Mouse (Mus musculus): Measurements from ENCODE around the gene Siglec1. TPM values are rescaled to one million over a fixed set of nuclear protein-coding genes. Genes with fewer than 3 reads are reported as not detected.
"Not testable (repeated sequence)": the region's sequence is repeated elsewhere in the genome, so short reads cannot be mapped to it uniquely, and the experiment has no call there.

Siglec1 gene
- not detected for polyA plus RNA-seq (2017; shearing (Covaris generic))

DNA sequence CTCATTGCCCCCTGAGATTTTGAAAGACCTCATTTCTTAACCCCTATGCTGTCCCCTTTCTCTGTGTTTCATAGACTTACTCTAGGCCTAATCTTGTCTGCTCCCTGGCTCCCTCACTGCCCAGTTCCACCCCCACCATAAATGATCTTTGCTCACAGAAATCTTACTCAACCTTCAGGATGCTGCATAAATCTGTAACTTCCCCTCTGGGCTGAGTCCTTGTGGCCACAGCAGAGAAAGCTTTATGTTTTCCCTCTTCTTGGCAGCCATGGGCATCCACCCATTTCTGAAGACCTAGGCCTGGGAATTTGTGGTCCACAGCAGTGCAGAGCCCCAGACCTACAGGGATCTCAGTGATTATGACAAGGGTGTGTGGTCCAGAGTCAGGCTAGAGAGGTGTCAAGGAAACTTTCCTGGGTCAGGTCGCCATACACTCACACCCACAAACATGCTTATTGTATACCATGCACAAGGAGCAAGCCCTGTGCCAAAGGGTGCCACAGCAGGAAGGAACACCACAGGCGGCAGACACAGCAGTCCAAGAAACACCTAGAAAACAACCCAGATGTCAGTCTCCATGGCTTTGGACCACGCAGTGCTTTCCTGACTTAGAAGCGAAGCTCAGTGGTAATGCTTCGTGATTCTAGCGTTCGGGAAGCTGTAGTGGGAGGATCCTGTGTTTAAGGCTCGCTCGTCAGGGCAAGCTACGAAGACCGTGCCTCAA, at the start of gene Siglec1:
Gene Siglec1, minus strand, starts transcription at position 99 of the 724 bp plus-strand sequence.
- ATAC-seq, result no peak

GRCm38 (mm10) chr2:131135521-131136139, 49.1 kb upstream of the Siglec1 start:
- ATAC-seq, result no peak

GRCm38 (mm10) chr2:131134826-131135400, 48.3 kb upstream of the Siglec1 start:
- ATAC-seq, result no peak

DNA sequence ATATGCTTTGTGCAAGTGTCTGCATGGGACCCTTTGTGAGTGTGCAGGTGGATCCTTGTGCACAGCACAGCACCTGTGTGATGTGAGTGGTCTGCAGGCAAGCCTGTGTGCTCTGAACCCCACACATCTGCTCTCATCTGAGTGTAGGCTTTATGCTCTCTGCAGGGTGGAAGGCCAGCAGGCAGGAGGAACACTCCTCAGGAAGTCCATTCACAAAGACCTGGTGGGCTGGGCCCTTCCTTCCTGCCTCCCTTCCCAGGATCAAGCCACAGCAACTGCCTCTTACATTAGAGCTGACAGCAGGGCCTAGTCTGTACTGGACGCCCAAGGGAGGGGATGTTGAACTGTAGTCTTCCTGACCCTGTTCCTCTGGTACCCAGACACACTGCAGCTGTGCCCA, 47.8 kb upstream of the Siglec1 start:
- ATAC-seq, result no peak

DNA sequence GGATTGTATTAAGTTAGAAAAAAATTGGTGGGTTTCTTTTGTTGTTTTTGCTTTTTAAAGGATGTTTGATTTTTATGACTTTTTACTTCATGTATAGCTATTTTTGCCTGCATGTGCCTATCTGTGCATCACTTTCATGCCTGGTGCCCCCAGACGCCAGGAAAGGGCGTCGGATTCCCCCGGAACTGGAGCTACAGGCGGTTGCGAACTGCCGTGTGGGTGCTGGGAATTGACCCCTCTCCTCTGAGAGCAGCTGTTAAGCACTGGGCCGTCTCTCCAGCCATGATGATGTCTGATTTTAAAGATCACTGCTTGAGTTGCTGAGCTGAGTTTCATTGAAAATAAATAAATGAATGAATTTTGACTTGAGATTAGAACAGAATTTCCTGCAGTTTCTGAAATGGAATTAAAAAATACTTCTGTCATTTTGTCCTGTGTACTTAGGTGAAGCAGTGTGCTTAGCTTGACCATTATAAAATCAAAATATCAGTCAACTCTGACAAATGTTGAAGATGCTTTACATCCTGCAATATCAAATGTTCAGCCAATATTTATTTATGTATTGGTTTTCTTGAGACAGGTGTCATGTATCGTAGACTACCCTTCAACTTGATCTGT, 46.5 kb upstream of the Siglec1 start, which contains the start of gene Gm11037:
Gene Gm11037, plus strand, starts transcription at position 568 of the 618 bp plus-strand sequence.
- no peak for ATAC-seq

DNA sequence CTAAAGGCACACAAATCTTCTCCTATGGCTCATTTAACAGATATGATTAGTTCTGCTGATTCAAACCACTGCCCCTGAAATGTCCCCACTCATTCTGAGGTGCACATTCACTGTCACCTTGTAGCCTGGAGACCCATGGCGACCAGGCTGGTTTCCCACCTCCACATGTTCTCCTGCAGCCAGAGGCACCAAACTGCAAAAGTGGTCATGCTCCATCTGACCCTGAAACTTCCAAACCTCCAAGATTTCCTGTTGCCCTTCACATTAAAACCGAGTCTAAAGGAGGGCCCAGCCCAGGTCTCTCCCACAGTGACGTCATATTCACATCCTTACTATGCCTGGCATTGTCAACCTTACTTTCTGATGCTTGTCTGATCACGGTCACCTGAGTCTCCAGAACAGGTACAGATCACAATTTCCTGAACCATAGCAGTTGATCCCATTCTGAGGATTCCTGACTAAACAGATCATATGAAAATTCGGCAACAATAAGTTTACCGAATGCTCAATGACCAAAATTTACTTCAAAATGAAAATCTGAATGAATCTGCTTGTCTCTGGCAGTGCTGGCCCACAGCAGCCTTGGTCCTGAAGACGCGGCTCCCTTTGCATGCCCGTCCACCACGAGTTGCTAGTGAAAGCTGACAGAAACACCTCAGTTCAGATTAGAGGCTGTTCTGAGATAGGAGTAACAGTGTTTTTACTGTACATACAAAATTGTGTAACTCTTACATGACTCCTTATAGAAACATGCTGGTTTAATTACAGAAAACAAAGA, 45.7 kb upstream of the Siglec1 start:
- ATAC-seq, result no peak

DNA sequence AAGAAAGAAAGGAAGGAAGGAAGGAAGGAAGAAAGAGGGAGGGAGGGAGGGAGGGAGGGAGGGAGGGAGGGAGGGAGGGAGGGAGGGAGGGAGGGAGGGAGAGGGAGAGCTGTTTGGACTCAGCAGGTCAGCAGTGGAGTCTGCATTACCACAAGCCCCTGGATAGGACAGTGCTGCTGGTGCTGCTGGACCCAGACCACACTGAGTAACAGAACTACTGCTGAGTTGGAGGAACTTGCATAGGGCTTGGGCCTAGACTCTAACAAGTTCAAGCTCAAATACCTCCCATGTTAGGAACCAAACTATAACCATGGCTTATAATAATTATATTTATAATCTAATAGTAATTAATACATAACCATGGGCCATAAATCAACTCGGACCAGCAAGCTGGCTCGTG, 44.3 kb upstream of the Siglec1 start:
- ATAC-seq, result no peak

DNA sequence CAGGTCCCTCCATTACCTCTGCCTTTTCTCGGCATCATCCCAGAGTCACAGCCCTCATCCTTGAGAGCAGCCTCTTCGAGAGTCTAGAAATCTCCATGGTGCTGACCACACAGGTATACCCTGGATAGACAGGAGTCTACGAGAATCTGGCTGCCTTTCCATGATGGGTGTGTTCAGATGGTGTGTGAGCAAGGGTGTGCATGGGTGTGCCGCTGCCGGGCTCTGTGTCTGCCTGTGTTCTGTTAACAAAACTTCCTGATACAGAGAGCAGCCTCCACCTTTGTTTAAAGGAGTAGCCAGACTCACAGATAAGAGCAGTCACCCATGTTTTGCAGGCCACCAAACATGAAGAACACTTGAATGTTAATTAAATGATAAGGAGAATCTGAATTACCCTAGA, 43.3 kb upstream of the Siglec1 start:
- ATAC-seq, result no peak

- no peak for ATAC-seq
Observed at GRCm38 (mm10) chr2:131128636-131129157, 42.1 kb upstream of the Siglec1 start.

DNA sequence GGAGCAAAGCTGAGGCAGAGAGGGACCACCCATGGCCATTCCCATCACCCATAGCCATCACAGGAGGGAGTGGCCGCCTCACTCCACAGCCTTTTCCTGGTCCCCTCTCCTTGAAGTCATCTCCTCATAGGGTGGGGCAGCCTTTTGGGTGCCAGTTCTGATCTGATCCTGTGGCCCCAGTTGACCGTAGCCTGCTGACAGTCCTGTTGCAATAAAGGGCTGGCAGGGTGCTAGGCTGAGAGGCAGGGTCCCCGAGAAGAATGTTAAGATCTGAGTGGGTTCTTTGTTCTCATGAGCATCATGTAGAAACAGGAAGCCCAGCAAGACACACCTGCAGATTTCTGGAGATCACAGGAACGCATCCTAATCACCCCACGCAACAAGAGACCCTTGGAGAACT, 41.6 kb upstream of the Siglec1 start:
- ATAC-seq, result no peak

- ATAC-seq, result no peak
Observed at GRCm38 (mm10) chr2:131127161-131127730, 40.7 kb upstream of the Siglec1 start, which contains the start of gene Hspa12b. Gene Hspa12b, plus strand, starts transcription at chr2:131127280.

DNA sequence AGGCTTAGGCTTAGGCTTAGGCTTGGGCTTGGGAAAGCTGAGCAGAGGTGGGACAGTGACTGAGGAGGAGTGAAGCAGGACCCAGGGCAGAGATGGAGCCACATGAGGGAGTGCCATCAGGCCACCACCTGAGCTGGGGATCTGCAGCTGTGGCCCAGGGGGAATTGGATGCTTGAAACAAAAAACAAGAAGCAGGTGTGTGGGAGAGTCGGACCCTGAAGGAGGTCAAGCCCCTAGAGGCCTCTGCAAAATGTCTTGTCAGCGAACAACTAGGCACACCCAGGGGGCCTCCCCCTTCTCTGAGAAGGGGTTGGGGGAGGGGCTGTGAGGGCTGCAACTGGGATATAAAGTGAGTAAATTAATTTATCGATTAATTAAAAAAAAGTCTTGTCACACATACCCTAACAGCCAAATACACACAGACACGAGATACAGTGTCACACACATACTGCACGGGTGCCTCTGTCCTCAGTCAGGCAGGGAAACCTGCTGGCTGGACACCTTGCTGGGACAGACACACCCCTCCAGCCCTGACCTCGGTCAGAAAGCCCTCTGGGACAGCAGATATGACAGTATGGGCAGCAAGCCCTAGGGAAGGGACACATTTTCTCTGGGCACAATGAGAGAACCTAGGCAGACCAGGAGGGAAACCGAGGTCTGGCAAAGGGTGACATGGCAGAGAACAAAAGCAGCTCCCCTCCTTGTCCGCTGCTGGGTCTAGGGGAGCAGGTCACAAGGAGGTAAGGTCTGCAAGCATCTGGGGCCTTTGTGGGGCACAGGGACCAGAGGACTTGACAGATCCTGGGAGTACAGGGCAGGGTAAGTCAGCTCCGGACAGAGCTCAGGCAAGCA, 39.6 kb upstream of the Siglec1 start:
- ATAC-seq, result no peak

DNA sequence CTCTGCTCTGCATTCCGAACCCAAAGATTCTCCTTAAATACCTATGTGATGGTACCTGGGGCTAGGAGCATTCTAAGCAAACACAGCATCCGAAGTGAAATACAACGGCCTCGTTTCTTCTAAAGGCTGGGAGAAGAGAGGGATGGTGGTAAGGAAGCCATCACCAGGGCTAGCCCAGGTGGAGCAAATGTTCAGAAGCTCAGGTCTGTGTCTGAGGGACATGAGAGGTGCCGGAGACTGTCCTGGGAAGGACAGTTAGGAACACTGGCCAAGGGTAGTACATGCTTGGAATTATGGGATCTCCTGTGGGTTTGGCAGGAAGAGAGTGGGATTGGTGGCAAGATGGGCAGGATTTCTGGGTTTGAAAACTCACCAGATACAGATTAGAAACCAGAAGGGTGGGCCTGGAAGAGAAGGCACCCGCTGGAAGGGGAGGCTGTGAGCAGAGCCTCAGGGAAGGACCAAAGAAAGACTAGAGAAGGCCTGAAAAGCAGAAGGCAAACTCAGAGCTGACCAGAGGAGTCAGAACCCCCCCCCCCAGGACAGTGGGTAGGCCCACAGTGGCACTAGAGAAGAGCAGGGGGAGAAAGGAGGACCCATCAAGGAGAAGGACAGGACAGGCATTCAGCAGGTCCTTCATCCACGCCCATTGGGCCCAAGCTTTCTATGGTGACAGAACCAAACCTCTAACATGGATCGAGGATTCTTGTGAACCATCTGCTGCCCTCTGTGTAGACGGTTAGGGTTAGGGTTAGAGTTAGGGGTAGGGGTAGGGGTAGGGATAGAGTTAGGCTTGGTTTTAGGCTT, 38.8 kb upstream of the Siglec1 start:
- ATAC-seq, result no peak

- no peak for ATAC-seq
Observed at GRCm38 (mm10) chr2:131124166-131124565, 37.6 kb upstream of the Siglec1 start.

- ATAC-seq, result no peak
Observed at GRCm38 (mm10) chr2:131118968-131119574, 32.5 kb upstream of the Siglec1 start.

- ATAC-seq, result no peak
Observed at GRCm38 (mm10) chr2:131105989-131106388, 19.4 kb upstream of the Siglec1 start.

DNA sequence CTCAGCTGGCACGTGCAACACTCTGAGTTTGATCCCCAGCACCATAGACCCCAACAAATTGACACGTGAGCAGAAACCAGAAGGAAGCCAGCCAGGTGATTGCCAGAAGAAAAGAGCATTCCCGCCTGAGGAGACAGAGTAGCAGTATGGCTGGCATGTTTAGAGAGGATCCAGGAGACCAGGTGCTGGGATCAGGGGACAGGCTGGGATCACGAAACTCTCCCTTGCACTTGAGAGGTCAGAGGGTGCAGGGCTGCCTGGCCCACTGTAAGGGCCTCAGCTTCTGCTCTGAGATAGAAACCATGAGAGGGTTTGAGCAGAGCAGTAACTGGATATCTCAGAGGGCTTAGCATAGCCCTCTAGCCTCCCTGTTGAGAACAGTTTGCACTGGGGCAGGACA, 18.5 kb upstream of the Siglec1 start:
- ATAC-seq, result not testable (repeated sequence)

DNA sequence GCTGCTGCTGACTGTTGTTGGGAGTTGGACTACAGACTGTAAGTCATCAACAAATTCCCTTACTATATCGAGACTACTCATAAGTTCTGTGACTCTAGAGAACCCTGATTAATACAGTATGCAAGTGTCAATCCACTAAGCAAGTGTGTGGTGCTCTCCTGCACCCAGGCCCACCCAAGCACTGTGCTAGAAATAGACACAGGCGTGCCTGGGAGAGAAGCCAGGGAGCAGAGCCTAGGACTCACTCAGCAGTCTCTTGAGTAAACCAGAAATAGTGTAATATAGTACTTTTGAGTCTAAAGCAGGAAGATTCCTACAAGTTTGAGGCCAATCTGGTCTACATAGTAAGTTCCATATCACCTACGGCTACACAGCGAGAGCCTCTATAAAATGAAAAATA, 17.5 kb upstream of the Siglec1 start:
- ATAC-seq, result no peak

- ATAC-seq, result no peak
Observed at GRCm38 (mm10) chr2:131101530-131101929, 15.0 kb upstream of the Siglec1 start.

- no peak for ATAC-seq
Observed at GRCm38 (mm10) chr2:131097087-131097486, 10.5 kb upstream of the Siglec1 start.

Data from CD4-positive, CD25-positive, alpha-beta regulatory T cell, adult 4 months (primary cell).